Comparison of ENCODE assay signal across 28 mouse cellular contexts in genomic region chr7:135534548-135535189, GRCm38 (mm10). TPM values are rescaled to one million over a fixed set of nuclear protein-coding genes. Genes with fewer than 3 reads are reported as not detected.
DNase-seq lines count a peak whose midpoint lies in the region; ATAC-seq and TF ChIP-seq lines count a peak whose summit lies in the region.
"Had no signal": no experiment of that assay in that cellular context is flagged by ENCODE, and none has a peak within 500 bp of the region (broad histone marks: within the 10 kb centered on the region; RNA-seq: fewer than 3 reads in every experiment).

No protein-coding gene starts in this region.

- WGBS in forebrain, embryonic 14.5 days, result 44% methylated on average over 2 of the region's 2 CpGs
- 61% methylated on average over 2 of the region's 2 CpGs for WGBS in forebrain, embryonic 13.5 days
- 39% methylated on average over 2 of the region's 2 CpGs for WGBS in intestine, embryonic 16.5 days
- 34% methylated on average over 2 of the region's 2 CpGs for WGBS in stomach, postnatal 0 days

- no peak overlapping the region for H3K9ac ChIP-seq in forebrain, embryonic 14.5 days (ENCODE audit: low read length)
- H3K9ac ChIP-seq in forebrain, embryonic 13.5 days, result no peak overlapping the region
- H3K9ac ChIP-seq in intestine, embryonic 16.5 days (ENCODE audit: low read depth, low read length), result peak overlapping the region; percentile 22; the same call in 1 of the 2 replicates
- no peak overlapping the region for H3K9ac ChIP-seq in stomach, postnatal 0 days (ENCODE audit: low read length)
- H3K9ac ChIP-seq: embryonic facial prominence, embryonic 15.5 days; heart, embryonic 15.5 days; hindbrain, embryonic 15.5 days had no signal

- no peak overlapping the region for H3K27ac ChIP-seq in forebrain, embryonic 14.5 days (ENCODE audit: low read depth, low read length)
- no peak overlapping the region for H3K27ac ChIP-seq in forebrain, embryonic 13.5 days
- peak overlapping the region; percentile 69; the same call in 1 of the 2 replicates for H3K27ac ChIP-seq in intestine, embryonic 16.5 days (ENCODE audit: low read length)
- no peak overlapping the region for H3K27ac ChIP-seq in stomach, postnatal 0 days (replicated peaks)
- H3K27ac ChIP-seq: embryonic facial prominence, embryonic 15.5 days; heart, adult 2 months; heart, embryonic 15.5 days; hindbrain, embryonic 15.5 days; kidney, postnatal 0 days had no signal

- H3K36me3 ChIP-seq in forebrain, embryonic 14.5 days (ENCODE audit: control insufficient read depth, insufficient read depth, low read length), result no peaks in the 10 kb centered on the region
- no peaks in the 10 kb centered on the region for H3K36me3 ChIP-seq in forebrain, embryonic 13.5 days (ENCODE audit: poor library complexity, severe bottlenecking)
- H3K36me3 ChIP-seq in intestine, embryonic 16.5 days (ENCODE audit: control insufficient read depth, insufficient read depth, low read length), result no peaks in the 10 kb centered on the region
- H3K36me3 ChIP-seq in stomach, postnatal 0 days (ENCODE audit: control insufficient read depth, insufficient read depth, low read length), result no peaks in the 10 kb centered on the region
- H3K36me3 ChIP-seq: embryonic facial prominence, embryonic 15.5 days; heart, embryonic 15.5 days; hindbrain, embryonic 15.5 days had no signal

- H3K27me3 ChIP-seq in forebrain, embryonic 14.5 days (replicated peaks; ENCODE audit: control insufficient read depth, insufficient read depth, low read length), result peaks cover 15% of the 10 kb centered on the region; the same call in 1 of the 2 replicates
- peaks cover 14% of the 10 kb centered on the region for H3K27me3 ChIP-seq in forebrain, embryonic 13.5 days
- no peaks in the 10 kb centered on the region; the same call in 1 of the 2 replicates for H3K27me3 ChIP-seq in intestine, embryonic 16.5 days (replicated peaks; ENCODE audit: control insufficient read depth, insufficient read depth, low read length)
- H3K27me3 ChIP-seq in stomach, postnatal 0 days (ENCODE audit: control insufficient read depth, insufficient read depth, low read length), result no peaks in the 10 kb centered on the region
- H3K27me3 ChIP-seq: hindbrain, embryonic 15.5 days had no signal

- peaks cover 6% of the 10 kb centered on the region for H3K4me1 ChIP-seq in forebrain, embryonic 14.5 days (ENCODE audit: control insufficient read depth, insufficient read depth, low read length)
- peaks cover 9% of the 10 kb centered on the region for H3K4me1 ChIP-seq in forebrain, embryonic 13.5 days
- H3K4me1 ChIP-seq in intestine, embryonic 16.5 days (ENCODE audit: control insufficient read depth, insufficient read depth, low read length), result peaks cover 4% of the 10 kb centered on the region; the same call in 1 of the 2 replicates
- no peaks in the 10 kb centered on the region for H3K4me1 ChIP-seq in stomach, postnatal 0 days (replicated peaks; ENCODE audit: control insufficient read depth, insufficient read depth)

- H3K4me2 ChIP-seq in forebrain, embryonic 14.5 days (ENCODE audit: low read length), result no peak overlapping the region
- H3K4me2 ChIP-seq in forebrain, embryonic 13.5 days, result no peak overlapping the region
- H3K4me2 ChIP-seq in intestine, embryonic 16.5 days (ENCODE audit: low read depth, low read length), result peak overlapping the region; percentile 34; the same call in 1 of the 2 replicates
- no peak overlapping the region for H3K4me2 ChIP-seq in stomach, postnatal 0 days (replicated peaks; ENCODE audit: low read depth)
- H3K4me2 ChIP-seq: embryonic facial prominence, embryonic 15.5 days; heart, embryonic 15.5 days; hindbrain, embryonic 15.5 days; midbrain, embryonic 11.5 days had no signal

- no peak overlapping the region for H3K4me3 ChIP-seq in forebrain, embryonic 14.5 days (ENCODE audit: low read depth, low read length)
- H3K4me3 ChIP-seq in forebrain, embryonic 13.5 days, result no peak overlapping the region
- H3K4me3 ChIP-seq in intestine, embryonic 16.5 days (ENCODE audit: low read length), result peak overlapping the region; percentile 15; the same call in 1 of the 2 replicates
- H3K4me3 ChIP-seq in stomach, postnatal 0 days (ENCODE audit: low read depth, low read length), result no peak overlapping the region
- H3K4me3 ChIP-seq: embryonic facial prominence, embryonic 15.5 days; heart, adult 2 months; heart, embryonic 15.5 days; hindbrain, embryonic 15.5 days had no signal

- TF ChIP-seq CTCF in stomach, postnatal 0 days (IDR thresholded peaks at IDR 0.05; ENCODE audit: low read depth), result no peak

- DNase-seq in forebrain, embryonic 14.5 days (ENCODE audit: low spot score), result peak; percentile 54
- peak; percentile 25 to 52 for DNase-seq in urinary bladder, adult 18-20 months (ENCODE audit: low spot score in 2 of 2)
- DNase-seq in urinary bladder, postnatal 4 days (ENCODE audit: low spot score in 2 of 2), result no peak
- peak; percentile 18 for DNase-seq in stomach, postnatal 0 days (ENCODE audit: low spot score)
- DNase-seq in right cerebral cortex, postnatal 10 days (ENCODE audit: low spot score in 2 of 2), result no peak
- no peak for DNase-seq in thymus, postnatal 0 days (ENCODE audit: low spot score)
- DNase-seq: adrenal gland, postnatal 14 days; cerebellum, adult 11 months; cerebellum, adult 9-11 months; gastrocnemius, postnatal 36 days; heart, adult 2 months; heart, postnatal 36 days; kidney, adult 11 months; lung, postnatal 4 days; right cerebral cortex, adult 18-20 months; thymus, postnatal 14 days had no signal

- no peak for ATAC-seq in forebrain, embryonic 14.5 days
- ATAC-seq in forebrain, embryonic 13.5 days, result no peak
- ATAC-seq in intestine, embryonic 16.5 days, result peak; percentile 91
- ATAC-seq in stomach, postnatal 0 days (ENCODE audit: low FRiP score, low TSS enrichment), result peak; percentile 38; the same call in 1 of the 2 replicates

- no peak for TF ChIP-seq EP300 in stomach, postnatal 0 days (optimal IDR thresholded peaks at IDR 0.05)

- H3K9me3 ChIP-seq in forebrain, embryonic 14.5 days (replicated peaks; ENCODE audit: control insufficient read depth, low read length), result no peaks in the 10 kb centered on the region
- H3K9me3 ChIP-seq in forebrain, embryonic 13.5 days (replicated peaks), result no peaks in the 10 kb centered on the region
- H3K9me3 ChIP-seq in intestine, embryonic 16.5 days (ENCODE audit: control insufficient read depth, low read length), result no peaks in the 10 kb centered on the region
- H3K9me3 ChIP-seq in stomach, postnatal 0 days (ENCODE audit: control insufficient read depth, low read length), result no peaks in the 10 kb centered on the region
- H3K9me3 ChIP-seq: embryonic facial prominence, embryonic 15.5 days; heart, embryonic 15.5 days; hindbrain, embryonic 15.5 days had no signal

RNA-seq across cellular contexts. Expression of gene Ptpre, which starts 2.6 kb away (rescaled TPM):
- 1.9 and 2.5 TPM in 2 replicates for polyA plus RNA-seq in forebrain, embryonic 14.5 days (2014; fragmentation: Nextera tagmentation; extraction: Ambion mirVana)
- 2.3 and 2.5 TPM in 2 replicates for polyA plus RNA-seq in forebrain, embryonic 13.5 days (2015; fragmentation: Nextera tagmentation; extraction: Ambion mirVana)
- polyA plus RNA-seq in intestine, embryonic 16.5 days (2015; fragmentation: Nextera tagmentation; extraction: Ambion mirVana), result 2.4 and 2.9 TPM in 2 replicates
- 4.4 TPM in 2 replicates for polyA plus RNA-seq in stomach, postnatal 0 days (2015; fragmentation: Nextera tagmentation; extraction: Ambion mirVana)
- polyA plus RNA-seq in thymus, postnatal 0 days (2015; fragmentation: Nextera tagmentation; extraction: Ambion mirVana), result 12.7 and 17.3 TPM in 2 replicates

RNA-seq across cellular contexts. Expression of gene Clrn3, which starts 6.2 kb away (rescaled TPM):
- polyA plus RNA-seq in forebrain, embryonic 14.5 days (2014; fragmentation: Nextera tagmentation; extraction: Ambion mirVana), result not detected in 2 replicates
- not detected in 2 replicates for polyA plus RNA-seq in forebrain, embryonic 13.5 days (2015; fragmentation: Nextera tagmentation; extraction: Ambion mirVana)
- 40.3 and 45.1 TPM in 2 replicates for polyA plus RNA-seq in intestine, embryonic 16.5 days (2015; fragmentation: Nextera tagmentation; extraction: Ambion mirVana)
- 0.51 and 0.63 TPM in 2 replicates for polyA plus RNA-seq in stomach, postnatal 0 days (2015; fragmentation: Nextera tagmentation; extraction: Ambion mirVana)
- 0.13 and 0.46 TPM in 2 replicates for polyA plus RNA-seq in thymus, postnatal 0 days (2015; fragmentation: Nextera tagmentation; extraction: Ambion mirVana)
- polyA plus RNA-seq: embryonic facial prominence, embryonic 15.5 days; heart, adult 2 months; heart, embryonic 15.5 days; hindbrain, embryonic 15.5 days; limb, embryonic 11.5 days; lung, embryonic 16.5 days; midbrain, embryonic 11.5 days; midbrain, postnatal 0 days; neural tube, embryonic 14.5 days; testis, adult 2 months had no signal

Comparison
In these comparisons a context has a peak if more than half of its experiments do, and no peak if none do; other contexts are left out.
1. DNase-seq: peak in forebrain, embryonic 14.5 days (single experiment), urinary bladder, adult 18-20 months (2 of 2) and stomach, postnatal 0 days (single experiment); none in urinary bladder, postnatal 4 days (0 of 2), right cerebral cortex, postnatal 10 days (0 of 2) and thymus, postnatal 0 days (single experiment).
2. ATAC-seq: peak in intestine, embryonic 16.5 days (single experiment) and stomach, postnatal 0 days (single experiment); none in forebrain, embryonic 14.5 days (single experiment) and forebrain, embryonic 13.5 days (single experiment).
3. RNA of gene Clrn3, which starts 6.2 kb away (polyA plus RNA-seq): 40.3 to 45.1 TPM in intestine, embryonic 16.5 days; 0.51 to 0.63 TPM in stomach, postnatal 0 days, 0.13 to 0.46 TPM in thymus, postnatal 0 days, not detected in forebrain, embryonic 13.5 days and not detected in forebrain, embryonic 14.5 days; every median in the first group is over 10 times any median in the second.